Mouse (Mus musculus) G1E (cell line): ENCODE results near the gene Cdk14.

Experiments
- CTCF ChIP-seq: IDR thresholded peaks from 2 replicates; pipeline ENCODE4 v1.5.1; 2012; ENCODE audit warnings: low read depth, low read length, inconsistent platforms, mixed read lengths
- GATA1 ChIP-seq: IDR thresholded peaks from 2 replicates; pipeline ENCODE4 v1.6.1; 2012; ENCODE audit warnings: borderline replicate concordance, low read length, inconsistent platforms, mixed read lengths
- GATA2 ChIP-seq: IDR thresholded peaks from 2 replicates; pipeline ENCODE4 v1.6.1; 2012; ENCODE audit warnings: low read depth, low read length, inconsistent platforms, borderline replicate concordance
- TAL1 ChIP-seq: conservative IDR thresholded peaks from 2 replicates; pipeline ENCODE4 v1.6.1; 2012; ENCODE audit warnings: low read depth, low read length, inconsistent platforms, mixed read lengths

- TF ChIP-seq CTCF (no peak), TAL1 (no peak), GATA1 (no peak), GATA2 (no peak)
Measured at GRCm38 (mm10) chr5:5044326-5044725, 375.8 kb downstream of the Cdk14 start.
